Mouse (Mus musculus) spleen, adult 18-20 months (tissue): ENCODE measurements around the gene Vmn1r223.
"Not testable (repeated sequence)": the region's sequence is repeated elsewhere in the genome, so short reads cannot be mapped to it uniquely, and the experiment has no call there.

Source experiments
- DNase-seq, 2 experiments: peaks; one replicate each; pipeline ENCODE4 v3.0.0; 2022; ENCODE audit warnings: mixed read lengths in 2 of 2

The Vmn1r223 gene

DNA sequence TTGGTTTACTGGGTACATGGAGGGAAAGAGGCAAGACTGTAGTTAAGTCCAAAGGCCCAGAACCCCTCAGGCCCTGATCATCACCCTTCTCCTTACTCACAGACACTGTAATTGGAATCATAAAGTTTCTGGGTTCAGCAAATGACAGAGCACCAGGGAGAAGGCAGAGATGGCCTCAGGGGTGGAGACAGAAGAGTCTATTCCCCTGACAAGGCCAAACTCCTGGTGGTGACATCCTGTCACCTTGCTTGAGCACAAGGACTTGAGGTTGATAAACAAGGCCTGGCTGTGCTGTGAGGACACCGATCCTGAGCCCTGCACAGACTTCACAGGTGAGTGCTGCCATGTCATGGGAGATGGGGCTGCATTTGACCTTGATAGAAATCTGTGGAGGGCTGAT, at the start of gene Vmn1r223:
Gene Vmn1r223, plus strand, starts transcription at position 301 of the 400 bp plus-strand sequence.
- not testable (repeated sequence) for DNase-seq

DNA sequence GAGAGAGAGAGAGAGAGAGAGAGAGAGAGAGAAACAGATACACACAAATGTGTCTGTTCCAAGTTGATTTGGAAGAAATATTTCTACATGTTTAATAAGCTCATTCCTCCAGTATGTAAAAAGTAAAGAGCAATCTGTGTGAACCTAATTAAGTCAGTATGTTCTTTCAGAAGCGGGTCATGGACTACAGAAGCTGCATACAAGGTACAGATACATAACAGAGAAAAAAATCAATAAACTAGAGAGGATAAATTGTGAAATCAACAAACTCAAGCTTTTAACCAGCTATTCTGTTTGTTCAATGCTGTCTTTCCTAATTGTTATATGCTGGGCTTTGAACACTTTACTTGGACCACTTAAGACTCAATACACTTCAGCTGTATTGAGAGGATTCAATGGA, 43.0 kb upstream of the Vmn1r223 start:
- DNase-seq = not testable (repeated sequence)

- DNase-seq = not testable (repeated sequence)
Observed at GRCm38 (mm10) chr13:23213827-23214226, 33.1 kb upstream of the Vmn1r223 start, which contains the start of gene Vmn1r221. Gene Vmn1r221, plus strand, starts transcription at chr13:23214127.

DNA sequence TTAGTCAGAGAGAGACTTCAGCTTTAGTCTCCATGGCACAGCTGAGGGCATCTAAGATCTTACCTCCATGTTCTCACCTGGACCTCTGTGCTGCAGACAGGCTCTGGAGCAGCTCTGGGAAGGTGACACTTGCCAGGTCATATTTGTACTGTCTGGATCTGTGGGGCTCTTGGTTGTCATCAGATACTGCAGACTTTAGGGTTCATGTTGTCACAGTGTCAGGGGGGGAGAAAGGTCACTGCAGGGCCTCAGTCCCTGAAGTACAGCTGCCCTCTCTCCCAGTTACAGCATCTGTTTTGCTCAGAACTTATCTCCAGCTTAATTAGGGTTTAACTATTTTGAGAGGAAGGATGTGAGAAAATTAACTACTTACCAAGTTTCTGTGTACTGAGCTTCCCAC, 11.1 kb upstream of the Vmn1r223 start, which contains the start of gene Vmn1r222:
Gene Vmn1r222, minus strand, starts transcription at position 101 of the 400 bp plus-strand sequence.
- DNase-seq = not testable (repeated sequence)

GRCm38 (mm10) chr13:23258546-23259048, 11.7 kb downstream of the Vmn1r223 start:
- no peak for DNase-seq

- not testable (repeated sequence) for DNase-seq
Observed at GRCm38 (mm10) chr13:23268606-23269005, 21.7 kb downstream of the Vmn1r223 start.

DNA sequence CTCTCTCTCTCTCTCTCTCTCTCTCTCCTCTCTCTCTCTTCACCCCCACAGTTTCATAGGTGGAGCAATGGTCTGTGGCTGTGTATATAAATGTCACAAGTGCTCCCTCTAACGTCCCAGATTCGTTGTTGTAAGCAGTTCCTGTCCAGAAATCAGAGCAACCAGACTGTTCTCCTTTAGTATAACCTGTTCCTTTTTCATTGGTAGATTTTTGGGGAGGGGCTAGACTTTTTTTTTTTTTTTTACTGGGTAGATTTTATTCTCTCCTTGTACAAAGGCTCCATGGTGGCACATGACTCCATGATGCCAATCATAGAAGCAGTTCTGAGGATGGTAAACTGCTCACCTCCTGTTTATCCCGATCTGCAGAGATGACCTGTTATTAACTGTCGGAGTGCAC, 22.2 kb downstream of the Vmn1r223 start:
- not testable (repeated sequence) for DNase-seq

GRCm38 (mm10) chr13:23269681-23270080, 22.7 kb downstream of the Vmn1r223 start:
- DNase-seq = no peak

DNA sequence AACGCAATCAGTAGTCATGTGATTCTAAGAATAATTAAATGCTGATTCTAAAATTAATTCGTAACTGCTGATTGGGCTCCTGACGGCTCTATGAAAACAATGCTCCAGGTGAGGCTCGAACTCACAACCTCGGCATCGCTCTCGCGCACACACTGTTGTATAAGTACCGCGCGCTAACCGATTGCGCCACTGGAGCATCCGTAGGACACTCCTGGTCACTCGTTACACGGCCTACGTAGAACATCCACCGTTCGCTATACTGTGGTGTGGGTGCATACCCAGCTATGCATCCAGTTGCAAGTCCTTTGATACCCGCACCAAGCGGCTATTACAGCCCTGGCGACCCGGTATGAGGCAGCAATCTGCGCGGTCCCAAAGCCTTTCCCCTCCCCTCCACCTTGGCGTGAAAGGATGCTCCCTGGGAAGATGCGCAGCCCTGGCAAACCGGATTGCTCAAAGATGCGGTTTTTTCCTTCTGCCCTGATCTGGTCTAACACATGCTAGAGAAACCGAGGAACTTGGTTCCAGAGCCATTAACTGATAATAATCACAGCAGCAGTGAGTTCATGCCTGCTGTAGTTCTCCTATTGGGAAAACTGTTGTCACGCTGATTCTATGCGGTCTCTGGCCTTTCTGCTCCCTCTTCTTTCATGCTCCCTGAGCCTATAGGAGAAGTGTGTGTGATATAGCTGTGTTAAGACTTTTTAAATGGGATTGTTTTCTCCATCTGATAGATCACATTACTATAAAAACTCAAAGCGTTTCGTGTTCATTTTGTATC, 23.6 kb downstream of the Vmn1r223 start:
- no peak for DNase-seq

GRCm38 (mm10) chr13:23279576-23279975, 32.6 kb downstream of the Vmn1r223 start:
- no peak for DNase-seq

GRCm38 (mm10) chr13:23279992-23280391, 33.1 kb downstream of the Vmn1r223 start:
- DNase-seq = no peak

GRCm38 (mm10) chr13:23285191-23285920, 38.4 kb downstream of the Vmn1r223 start:
- DNase-seq = no peak

DNA sequence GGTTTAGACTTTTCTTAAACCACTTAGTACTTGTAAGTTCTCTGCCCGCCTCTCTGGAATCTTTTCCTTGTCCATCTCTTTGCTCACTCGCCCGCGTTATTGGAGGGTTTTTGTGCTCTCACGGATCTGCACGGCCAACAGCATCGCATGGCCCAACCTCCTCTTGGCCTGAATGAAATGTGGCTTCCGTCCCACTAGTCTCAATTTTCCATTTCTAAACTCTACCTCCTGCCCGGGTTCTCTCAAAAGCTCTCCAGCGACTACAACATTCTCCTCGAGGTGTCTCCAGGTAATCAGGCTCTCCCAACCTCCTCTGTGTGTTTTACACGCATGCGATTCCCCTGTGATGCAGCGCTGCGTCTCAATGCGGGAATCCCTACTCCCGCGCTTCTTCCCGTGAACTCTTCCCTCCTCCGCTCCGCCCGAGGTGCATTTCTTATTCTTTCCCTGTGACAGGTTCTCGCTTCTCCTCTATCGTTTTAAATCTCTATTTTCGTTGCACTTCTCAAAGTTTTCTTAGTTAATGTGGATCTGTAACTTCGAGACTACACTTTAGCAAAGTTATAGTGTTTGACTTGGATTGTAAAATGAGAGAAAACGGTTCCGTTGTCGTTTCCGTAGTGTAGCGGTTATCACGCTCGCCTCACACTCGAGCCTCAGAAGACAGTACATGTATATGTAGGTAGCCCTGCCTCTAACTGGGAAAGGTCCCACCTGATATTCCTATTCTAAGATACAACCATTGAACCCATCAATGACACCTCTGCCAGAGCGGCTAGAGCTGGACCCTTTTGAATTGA, 39.2 kb downstream of the Vmn1r223 start:
- no peak for DNase-seq

- DNase-seq = no peak
Observed at GRCm38 (mm10) chr13:23286721-23287362, 39.9 kb downstream of the Vmn1r223 start.

DNA sequence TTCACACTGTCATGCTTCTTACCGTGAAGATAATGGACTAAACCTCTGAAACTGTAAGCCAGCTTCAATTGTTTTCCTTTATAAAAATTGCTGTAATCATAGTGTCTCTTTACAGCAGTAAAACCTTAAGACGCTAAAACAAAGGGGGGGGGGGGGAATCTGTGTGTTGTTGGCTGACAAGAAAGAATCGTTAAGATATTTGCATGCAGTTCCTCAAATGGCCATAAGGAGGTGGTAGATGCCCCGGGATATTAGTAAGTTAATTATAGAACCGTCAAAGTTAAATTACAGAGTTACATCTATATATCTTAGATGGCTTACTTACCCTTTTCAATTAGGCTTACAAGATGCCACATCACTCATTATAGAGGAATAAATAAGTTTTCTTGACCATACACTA, 50.8 kb downstream of the Vmn1r223 start:
- DNase-seq = no peak

- no peak for DNase-seq
Observed at GRCm38 (mm10) chr13:23298445-23299232, 51.7 kb downstream of the Vmn1r223 start.

GRCm38 (mm10) chr13:23299276-23299998, 52.5 kb downstream of the Vmn1r223 start:
- DNase-seq = no peak

DNA sequence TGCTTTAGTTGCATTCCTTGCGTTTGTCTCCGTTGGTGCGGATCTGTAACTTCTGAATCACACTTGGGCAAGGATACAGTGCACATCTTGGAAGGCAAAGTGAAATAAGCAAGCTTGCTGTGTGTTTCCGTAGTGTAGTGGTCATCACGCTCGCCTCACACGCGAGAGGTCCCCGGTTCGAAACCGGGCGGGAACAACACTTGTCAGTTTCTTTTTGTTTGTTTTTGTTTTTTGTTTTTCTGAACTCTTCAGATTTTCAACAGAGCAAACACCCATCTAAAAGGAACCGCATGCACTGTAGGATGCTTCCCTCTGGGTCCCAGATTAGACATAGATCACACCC, 53.0 kb downstream of the Vmn1r223 start:
- DNase-seq = no peak
